Mouse (Mus musculus): ENCODE measurements at regions not wholly inside any gene's neighbourhood (a gene's known extent, or its start where the extent isn't known, plus 50 kb on each side); places are given as distances from the start of the nearest gene placed in this dataset.
A peak's percentile ranks its signal among the peaks of the same experiment; 100 is the strongest.

DNA sequence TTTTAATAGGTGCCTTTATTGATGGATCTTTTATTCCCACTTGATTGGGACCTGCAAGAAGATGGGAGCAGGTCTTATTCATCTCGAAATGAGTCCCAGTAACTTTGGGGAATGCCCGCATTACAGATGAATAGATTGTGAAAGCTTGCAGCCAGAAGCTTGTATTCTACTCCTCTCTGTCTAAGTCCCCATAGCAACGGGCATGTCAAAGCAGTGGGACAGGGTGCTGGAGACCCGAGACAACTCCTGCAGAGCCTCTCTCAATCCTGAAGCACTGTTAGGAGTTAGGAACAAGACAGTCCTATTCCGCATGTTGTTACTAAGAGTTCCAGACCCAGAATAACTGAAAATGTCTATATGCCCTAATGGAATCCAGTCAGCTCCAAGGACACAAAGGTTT is 233.1 kb downstream of the Ube2cbp start:
- DNase-seq: no peak

DNA sequence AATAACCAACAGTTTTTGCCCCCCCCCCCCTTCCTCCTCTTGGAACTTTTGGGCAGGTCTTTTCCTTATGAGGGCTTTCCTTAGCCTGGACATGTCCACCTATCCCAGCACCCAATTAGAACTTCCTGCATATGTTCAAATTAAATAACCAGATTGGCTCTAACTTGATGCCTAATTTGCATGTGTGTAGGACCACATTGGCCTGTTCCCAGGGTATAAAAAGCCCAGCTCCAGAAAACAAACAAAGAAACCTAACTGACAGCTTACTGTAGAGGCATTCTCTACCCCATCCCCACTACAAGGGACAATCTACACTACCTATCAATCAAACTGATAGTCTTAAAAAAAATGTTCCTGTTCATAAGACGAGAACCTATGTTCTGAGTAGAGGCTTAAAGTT is 232.6 kb downstream of the Ube2cbp start:
- no peak for DNase-seq

GRCm38 (mm10) chr9:86233775-86234174 is 231.0 kb downstream of the Ube2cbp start:
- DNase-seq: no peak

DNA sequence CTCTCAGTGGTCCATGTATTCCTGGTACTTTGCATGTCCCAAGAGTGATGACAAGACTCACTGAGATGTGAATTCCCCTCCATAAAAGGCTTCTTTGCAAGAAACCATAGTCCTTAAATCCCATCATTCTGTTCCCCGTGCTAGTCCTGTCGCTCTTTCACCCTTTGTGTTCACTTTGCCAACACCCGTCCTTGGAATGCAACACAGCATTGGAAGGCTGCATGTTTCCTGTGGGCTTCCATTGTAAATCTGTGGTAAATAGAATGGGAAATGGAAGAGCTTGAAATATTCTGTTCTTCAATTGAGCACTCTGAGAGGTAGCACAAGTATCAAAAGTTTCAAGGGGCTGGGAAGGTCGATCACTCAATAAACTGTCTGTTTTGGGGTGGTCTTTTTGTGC is 226.1 kb downstream of the Ube2cbp start:
- DNase-seq: no peak

GRCm38 (mm10) chr9:86240287-86240686 is 224.5 kb downstream of the Ube2cbp start:
- peak; percentile 34 for DNase-seq

DNA sequence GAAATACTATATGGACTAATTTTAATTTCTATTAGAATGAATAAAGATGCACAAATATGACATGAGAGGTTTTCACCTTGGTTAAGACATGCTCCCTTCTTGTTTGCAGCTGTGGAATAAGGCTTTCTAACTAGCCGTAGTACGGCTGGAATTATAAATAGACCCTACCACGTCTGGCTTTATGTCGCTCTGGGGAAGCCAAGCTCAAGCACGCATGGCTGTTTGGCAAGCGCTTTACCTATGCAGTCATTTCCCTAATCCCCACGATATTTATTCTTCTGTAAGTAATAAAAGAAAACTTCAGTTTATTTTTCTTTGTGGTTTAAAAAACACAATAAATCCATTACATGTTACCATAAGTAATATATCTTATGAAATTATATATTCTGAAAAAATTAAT is 223.9 kb downstream of the Ube2cbp start:
- DNase-seq: no peak

DNA sequence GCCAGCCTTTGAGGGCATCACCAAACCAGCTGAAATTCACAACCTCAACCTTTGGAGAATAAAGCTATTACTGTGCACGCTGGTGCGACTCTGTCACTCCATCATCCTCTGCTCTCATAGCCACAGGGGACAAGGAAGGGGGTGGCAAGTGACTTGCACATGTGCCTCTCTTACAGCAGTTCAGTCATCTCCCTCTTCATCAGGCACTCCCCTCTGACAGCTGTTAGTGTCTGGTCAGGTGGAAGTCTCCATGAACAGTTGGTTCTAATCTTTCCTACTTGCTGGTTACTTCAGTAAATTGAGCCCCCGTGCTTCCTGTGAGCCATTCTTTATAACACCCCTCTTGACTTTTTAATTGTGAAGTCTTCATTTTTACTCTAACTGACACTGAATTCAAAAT is 214.6 kb downstream of the Ube2cbp start:
- DNase-seq: no peak

GRCm38 (mm10) chr9:86251331-86251730 is 213.4 kb downstream of the Ube2cbp start:
- no peak for DNase-seq
